Mouse (Mus musculus) right cerebral cortex, postnatal 10 days (tissue): Measurements from ENCODE around the gene Ttpal.

ENCODE experiments used
- DNase-seq, 2 experiments: peaks; one replicate each; pipeline ENCODE4 v3.0.0; 2021; ENCODE audit warnings: low spot score in 2 of 2

Ttpal gene

DNA sequence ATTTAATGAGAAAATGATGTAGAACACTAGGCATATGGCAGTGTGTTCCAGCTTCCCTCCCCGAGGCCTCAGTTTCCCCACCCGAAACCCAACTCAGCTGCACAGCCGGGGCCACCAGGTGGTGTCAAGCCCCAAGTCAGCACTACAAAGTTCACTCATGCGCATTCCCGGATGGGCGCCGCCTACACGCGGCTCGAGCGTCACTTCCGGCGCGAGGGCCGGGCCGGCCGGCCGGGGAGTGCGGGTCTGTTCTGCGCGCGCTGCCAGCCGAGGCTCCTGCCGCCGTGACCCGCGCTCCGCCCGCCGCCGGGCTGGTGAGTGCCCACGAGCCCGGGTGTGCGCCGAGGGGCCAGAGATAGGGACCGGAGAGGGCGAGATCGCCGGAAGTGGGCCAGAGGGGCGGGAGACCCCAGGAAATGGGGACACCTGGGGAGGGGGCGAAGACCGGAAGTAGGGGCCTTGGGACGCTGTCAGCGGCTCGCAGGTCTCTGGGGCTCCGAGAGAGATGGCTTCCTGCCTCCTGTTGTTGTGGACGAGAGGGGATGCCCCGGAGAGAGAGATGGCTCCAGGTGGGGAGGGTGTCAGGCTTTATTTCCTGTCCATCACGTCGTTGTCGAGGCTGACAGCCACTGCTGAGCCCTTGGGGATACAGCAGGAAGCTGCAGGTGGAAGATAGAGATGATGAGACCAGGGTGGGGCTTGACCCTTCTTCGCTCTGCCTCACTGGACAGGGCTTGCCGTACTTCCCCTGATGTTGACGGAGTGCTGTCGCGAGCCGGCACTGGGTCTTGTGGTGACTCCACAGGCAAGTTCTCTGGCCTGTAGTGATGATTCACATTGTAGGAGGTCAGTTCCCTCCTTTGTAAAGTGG, at the start of gene Ttpal:
TSS of gene Ttpal (plus strand) at position 214 of the 871 bp plus-strand sequence.
- peak; percentile 92 to 93 for DNase-seq

GRCm38 (mm10) chr2:163552518-163552929, 49.6 kb upstream of the Ttpal start:
- DNase-seq, result no peak

DNA sequence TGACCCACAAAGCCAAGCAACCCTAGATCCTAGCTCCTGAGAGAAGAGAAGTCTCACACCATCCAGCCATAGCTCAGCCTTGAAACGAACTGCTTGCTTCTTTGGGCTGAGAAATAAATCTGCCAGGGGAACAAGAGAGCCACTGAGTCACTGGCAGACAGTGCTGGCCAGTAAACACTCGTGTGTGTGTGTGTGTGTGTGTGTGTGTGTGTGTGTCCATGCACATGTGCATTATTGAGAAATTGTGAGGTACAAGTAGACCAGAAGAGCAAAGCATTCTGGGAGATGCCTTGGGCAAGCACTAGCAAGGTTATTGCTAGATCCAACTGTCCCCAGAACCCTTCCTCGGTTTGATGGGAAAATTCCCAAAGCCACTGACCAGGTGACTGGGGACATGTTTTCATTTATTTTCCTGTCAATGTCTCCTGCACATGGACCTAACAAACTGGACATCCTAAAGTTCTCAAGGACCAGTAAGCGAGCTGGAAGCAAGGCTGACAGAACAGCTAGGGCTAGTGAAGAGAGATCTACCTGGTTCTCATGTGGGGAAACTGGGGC, 47.6 kb upstream of the Ttpal start:
- no peak for DNase-seq

- no peak for DNase-seq
Measured at GRCm38 (mm10) chr2:163554996-163555395, 47.1 kb upstream of the Ttpal start.

DNA sequence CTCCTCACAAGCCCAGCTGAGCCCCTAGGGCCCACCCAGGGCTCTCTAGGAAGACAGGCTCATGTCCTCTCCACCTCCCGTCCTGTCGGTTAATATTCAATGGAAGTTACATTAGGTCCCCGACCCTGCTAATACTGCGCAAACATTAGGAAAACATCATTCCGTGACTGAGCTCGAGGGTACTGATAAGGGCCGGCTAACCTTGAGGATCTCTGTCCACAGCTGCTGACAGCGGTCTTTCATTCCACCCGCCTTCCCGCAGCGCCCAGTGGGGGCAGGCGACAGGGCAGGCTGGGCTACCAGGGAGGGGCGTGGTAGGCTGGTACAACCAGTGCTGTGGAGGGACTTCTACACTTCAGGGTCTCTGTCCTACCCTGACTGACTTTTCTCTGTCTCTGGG, 46.7 kb upstream of the Ttpal start:
- DNase-seq, result no peak

GRCm38 (mm10) chr2:163558548-163558947, 43.6 kb upstream of the Ttpal start:
- DNase-seq, result no peak

DNA sequence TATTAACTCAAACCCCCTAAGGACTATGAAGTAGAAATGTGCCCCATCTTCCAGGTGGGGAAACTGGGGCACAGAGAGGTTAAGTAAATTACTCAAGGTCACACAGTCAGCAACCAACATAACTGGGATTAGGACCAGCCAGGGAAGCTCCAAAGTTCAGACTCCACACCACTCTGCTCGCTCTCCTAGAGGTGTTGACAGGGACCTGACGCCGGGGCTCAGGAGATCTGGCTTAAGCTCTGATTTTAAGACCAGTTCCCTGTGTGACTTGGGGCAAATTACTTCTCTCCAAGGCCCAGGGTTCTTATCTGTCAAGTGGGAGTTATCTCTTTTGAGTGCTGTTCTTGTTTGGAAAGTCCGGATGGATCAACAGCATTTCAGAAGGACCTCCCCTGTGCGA, 42.9 kb upstream of the Ttpal start:
- no peak for DNase-seq

DNA sequence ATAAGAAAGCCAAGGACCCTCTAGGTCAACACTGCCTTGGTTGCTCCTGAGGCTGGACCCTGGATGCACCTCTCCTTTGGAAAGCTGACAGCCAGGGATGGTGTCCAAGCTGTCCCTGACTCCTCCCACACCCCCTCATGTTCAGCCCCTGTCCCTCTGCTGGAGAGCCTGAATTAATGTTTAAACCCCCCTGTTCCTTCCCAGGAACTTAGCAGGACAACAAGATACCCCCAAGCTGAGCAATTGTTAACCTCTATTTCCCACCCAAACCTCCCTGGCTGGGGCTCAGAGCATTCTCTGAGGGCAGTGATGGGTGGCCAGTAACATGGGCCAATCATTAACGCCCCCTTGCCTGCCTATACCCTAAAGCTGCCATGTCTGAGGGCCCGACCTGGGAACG, 41.9 kb upstream of the Ttpal start:
- no peak for DNase-seq

DNA sequence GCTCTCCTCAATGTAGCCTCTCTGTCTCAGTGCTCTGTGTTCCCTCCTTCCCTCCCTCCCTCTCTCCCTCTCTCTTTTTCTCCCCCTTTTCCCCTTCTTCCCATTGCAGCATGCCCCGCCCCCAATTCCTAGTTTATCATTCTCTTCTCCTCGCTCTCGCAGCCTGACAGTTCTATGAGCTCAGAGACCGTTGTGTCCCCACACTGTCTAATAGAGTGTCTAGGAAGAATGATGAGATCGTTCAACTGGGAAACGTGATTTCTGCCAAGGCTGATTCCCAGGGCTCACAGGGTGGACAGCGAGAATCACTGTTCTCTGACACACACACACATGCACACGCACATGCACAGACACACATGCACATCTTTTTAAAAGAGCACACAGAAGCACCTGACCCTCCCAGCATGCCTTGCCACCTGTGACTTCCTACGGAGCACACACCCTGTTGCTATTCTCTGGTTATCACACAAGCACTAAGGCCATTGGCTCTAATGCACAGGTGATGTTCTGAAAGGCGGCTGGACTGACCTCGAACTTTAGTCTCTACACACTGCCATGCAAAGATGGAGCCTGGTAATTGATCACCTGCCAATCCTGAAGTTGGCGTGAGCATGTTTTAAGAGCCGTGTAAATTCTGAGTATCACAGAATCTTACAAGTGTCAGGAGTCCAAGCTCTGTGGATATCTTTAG, 40.7 kb upstream of the Ttpal start:
- no peak for DNase-seq

- no peak for DNase-seq
Measured at GRCm38 (mm10) chr2:163564646-163565045, 37.5 kb upstream of the Ttpal start.

DNA sequence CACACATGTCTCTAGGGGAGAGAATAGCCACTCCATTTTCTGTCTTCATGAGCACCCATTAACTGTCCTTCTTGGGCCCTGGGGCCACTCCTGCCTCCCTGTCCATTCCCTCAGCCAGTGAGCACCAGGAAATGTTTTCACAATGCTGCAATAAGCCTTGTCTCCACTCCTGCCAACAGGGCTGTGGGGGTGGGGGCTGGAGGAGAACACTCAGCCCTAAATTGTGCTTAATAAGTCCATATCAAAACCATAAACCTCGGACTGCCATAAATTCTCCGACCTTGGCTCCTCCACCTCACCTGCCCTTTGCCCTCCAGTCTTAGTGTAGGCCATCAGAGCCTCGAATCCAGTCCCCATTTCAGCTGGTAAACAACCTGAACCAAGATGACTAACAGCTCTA, 27.8 kb upstream of the Ttpal start:
- DNase-seq, result no peak

GRCm38 (mm10) chr2:163575248-163575647, 26.9 kb upstream of the Ttpal start:
- no peak for DNase-seq

DNA sequence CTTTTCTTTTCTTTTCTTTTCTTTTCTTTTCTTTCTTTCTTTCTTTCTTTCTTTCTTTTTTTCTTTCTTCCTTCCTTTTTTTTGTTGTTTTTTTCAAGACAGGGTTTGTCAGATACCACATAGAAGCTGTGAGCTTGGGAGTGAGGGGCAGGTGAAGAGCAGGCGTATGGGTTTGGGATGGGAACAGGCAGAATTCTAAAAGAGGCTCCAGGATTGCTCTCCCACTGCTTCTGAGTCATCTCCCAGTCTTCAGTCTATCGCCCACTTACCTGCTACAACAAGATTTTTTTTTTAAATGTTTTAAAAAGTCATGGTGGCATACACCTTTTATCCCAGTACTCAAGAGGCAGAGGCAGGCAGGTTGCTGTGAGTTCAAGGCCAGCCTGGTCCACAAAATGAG, 24.1 kb upstream of the Ttpal start:
- no peak for DNase-seq

DNA sequence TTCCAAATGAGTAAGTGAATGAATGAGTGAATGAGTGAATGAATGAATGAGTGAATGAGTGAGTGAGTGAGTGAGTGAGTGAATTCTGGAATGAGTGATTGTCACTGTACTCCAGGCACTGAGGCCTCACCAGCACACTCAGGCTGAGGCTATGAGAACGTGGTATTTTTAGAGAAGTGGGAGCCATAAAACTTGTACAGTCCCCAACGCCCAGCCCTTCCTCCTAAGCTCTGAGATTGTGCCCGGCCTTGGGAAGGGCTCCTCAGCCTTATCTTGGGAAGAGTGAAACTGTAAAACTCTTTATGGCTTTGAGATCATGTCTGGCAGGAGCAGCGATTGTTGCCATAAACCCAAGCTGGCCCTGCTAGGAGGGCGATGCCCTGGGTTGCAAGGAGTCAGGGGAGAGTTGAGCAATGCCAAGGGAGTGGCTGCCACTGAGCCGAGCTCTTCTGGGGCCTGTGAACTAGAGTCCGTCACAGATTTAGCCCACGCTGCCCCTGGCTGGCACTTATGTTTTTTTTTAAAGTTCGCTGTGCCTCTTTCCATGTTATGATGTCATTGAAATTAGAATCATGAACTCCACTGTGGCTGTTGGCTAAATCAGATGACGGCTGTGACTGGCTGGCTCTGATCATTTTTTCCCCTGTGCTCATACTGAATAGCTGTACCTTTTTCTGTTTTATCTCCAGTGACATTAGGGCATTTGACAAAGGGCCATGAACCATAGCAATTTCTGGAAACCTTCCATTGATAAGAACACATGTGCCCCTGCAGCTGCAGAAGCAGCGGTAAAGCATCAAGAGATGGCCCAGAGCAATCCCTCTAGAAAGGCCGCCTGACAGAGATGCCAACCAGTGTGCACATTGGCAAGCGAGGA, 21.8 kb upstream of the Ttpal start:
- DNase-seq, result no peak

DNA sequence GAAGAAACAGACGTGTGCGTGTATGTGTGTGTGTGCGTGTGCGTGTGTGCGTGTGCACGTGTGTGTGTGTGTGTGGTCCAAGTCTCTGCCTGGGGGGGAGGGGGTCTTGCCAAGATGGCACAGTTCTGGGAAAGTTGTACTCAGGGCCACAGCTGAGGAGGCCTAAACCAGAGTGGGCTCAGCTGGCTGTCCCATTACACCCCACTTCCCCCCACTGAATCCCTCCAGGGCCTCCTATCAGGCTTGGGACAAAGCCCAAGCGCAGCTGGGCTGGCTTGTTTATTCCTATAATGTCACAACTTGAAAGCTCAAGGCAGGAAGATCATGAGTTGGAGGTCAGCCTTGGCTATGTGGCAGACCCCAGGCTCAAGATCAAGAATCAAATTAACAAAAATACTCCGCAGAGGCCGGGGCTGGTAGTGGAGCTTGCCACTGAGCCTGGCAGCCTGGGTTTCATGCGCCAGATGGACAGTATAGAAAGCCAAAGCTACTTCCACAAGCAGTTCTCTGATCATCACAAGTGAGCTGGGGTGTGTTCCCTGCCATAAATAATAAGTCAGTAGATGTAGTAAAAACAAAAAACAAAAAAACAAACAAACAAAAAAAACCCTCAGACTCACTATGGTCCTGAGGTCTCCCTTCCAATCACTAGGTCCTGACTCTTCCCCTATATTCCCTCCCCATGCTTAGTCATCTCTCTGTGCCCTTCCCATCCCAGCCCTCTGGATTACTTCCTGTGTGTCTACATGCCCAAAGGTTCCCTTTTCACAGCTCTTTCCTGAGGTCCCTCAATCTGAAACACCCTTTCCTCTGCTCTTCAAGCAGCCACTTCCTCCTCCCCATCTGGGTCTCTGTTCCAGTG, 18.7 kb upstream of the Ttpal start:
- no peak for DNase-seq

GRCm38 (mm10) chr2:163584088-163584426, 18.1 kb upstream of the Ttpal start:
- DNase-seq, result no peak

DNA sequence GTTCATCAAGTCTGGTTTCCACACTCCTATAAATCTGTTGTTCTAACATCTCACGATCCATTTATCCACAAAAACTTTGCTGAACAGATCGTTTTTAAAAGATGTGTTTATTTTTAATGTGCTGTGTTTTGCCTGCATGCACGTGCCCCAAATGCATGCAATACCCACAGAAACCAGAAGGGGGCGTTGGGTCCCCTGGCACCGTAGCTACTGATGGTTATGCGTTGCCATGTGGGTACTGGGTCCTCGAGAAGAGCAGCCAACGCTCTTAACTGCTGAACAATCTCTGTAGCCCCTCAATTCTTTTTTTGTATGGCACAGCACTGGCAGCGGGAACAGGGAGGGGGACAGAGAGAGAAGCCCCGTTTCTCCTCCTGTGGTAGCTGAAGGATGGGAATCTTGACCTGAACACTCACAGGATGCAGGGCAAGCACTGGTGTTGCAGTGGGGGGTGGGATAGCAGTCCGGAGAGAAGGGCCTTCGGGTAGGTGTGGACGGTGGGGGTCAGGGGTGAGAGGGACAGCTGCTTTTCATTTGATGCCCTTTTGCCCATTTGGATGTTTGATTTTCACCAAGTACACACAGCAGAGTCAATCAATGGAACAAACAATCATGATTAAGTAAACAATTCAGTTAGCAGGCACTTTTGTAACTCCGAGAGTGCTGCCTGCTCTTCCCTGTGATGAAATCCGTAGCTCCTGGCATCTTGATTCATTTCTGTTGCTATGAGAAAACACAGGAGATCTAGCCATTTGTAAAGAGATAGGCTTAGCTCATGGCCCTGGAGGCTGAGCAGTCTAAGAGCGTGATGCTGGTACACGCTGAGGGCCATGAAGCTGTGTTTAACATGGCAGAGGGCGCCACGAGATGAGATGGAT, 15.5 kb upstream of the Ttpal start:
- DNase-seq, result peak in 1 of 2 experiments; percentile 41

DNA sequence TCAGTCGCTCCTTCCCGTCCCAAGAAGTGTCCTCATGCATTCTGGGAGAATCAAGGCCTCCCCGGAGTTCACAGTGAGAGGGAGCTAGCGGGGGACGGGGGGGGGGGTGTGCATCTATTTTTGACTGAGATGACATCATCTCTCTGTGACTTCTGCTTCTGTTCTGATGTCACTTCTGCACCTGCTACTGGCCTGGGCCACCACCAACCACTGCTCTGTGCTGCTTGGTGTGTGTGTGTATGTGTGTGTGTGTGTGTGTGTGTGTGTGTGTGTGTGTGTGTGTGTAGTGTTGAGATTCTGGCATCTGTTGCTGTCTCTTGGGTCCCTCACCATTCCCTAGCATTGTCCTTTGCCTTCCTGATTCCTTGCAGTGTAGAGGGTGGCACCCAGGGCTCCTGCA, 14.6 kb upstream of the Ttpal start:
- no peak for DNase-seq

DNA sequence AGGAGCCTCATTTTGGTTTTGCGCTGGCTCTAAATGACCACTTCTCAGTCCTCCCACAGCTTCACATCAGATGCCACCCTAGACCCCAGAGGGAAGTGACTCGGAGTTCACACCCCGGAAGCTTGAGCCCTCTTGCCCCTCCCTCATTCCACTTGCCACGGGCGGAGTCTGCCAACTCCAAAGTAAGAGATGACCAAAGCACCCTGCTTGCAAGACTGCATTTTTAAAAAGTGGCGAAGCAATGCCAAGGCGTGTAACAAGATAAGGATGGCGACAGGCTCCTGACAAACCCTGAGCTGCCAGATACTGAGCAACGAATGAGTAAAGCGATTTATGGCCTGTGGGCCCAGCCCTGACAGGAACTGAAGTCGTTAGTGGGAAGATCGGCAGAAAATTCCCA, 11.9 kb upstream of the Ttpal start:
- DNase-seq, result no peak

DNA sequence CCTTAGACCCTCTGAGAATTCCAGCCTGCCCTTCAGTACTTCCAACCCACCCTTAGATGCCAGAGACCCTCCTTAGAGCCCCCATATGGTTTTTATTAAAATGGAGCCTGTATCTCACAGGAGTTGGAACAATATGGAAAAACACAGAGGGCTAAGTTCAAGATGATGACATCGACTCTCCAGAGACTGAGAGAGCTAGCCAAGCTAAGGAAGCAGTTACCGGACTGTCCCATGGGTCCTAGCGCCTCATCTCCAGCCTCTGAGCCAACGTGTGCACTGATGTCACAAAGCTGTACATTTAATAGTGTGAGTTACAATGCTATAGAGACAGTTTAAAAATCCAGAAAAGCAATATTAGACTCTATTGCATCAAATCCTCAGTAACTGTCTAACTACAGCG, 11.1 kb upstream of the Ttpal start:
- DNase-seq, result no peak
